Mouse (Mus musculus) lung, embryonic 15.5 days (tissue): ENCODE data around the gene Bmyc. TPM values are rescaled to one million over a fixed set of nuclear protein-coding genes. Genes with fewer than 3 reads are reported as not detected.
"Not testable (repeated sequence)": the region's sequence is repeated elsewhere in the genome, so short reads cannot be mapped to it uniquely, and the experiment has no call there.

Experiments used
- ATAC-seq: fragments of 200-750 bp; cut with Nextera tagmentation; 2 replicates; pipeline ENCODE4 v1.8.0; 2017; ENCODE audit warnings: moderate number of reproducible peaks, borderline replicate concordance; ENCODE audit not compliant: low FRiP score, low TSS enrichment; ENCODE audit errors: extremely low read depth
- H3K27ac ChIP-seq: fragments of 300-500 bp; sonication (generic); 2 replicates; pipeline ENCODE4 v1.5.1; 2015; ENCODE audit warnings: moderate library complexity, mild to moderate bottlenecking, inconsistent platforms
- H3K27me3 ChIP-seq: fragments of 300-500 bp; sonication (generic); 2 replicates; pipeline ENCODE4 v1.6.1; 2015; ENCODE audit warnings: inconsistent platforms
- H3K36me3 ChIP-seq: fragments of 300-500 bp; sonication (generic); 2 replicates; pipeline ENCODE4 v1.6.1; 2015; ENCODE audit warnings: inconsistent platforms
- H3K4me1 ChIP-seq: fragments of 300-500 bp; sonication (generic); 2 replicates; pipeline ENCODE4 v1.6.1; 2015; ENCODE audit warnings: inconsistent platforms
- H3K4me2 ChIP-seq: fragments of 300-500 bp; sonication (generic); 2 replicates; pipeline ENCODE4 v1.6.1; 2015; ENCODE audit warnings: inconsistent platforms, mild to moderate bottlenecking, moderate library complexity
- H3K4me3 ChIP-seq: fragments of 300-500 bp; sonication (generic); 2 replicates; pipeline ENCODE4 v1.5.1; 2015; ENCODE audit warnings: mild to moderate bottlenecking, inconsistent platforms
- H3K9ac ChIP-seq: fragments of 300-500 bp; sonication (generic); 2 replicates; pipeline ENCODE4 v1.6.1; 2015; ENCODE audit warnings: inconsistent platforms
- H3K9me3 ChIP-seq: fragments of 300-500 bp; sonication (generic); 2 replicates; pipeline ENCODE4 v1.6.1; 2016; ENCODE audit warnings: inconsistent platforms
- WGBS: fragments of 180-500 bp; shearing (Covaris S2); methylation state at CpG from one replicate; pipeline ENCODE4 v1.1.7; 2015; 5-methylcytosine and 5-hydroxymethylcytosine counted together
- polyA plus RNA-seq: library from polyadenylated mRNA; unstranded; fragments of >200 nt; fragmentation: Nextera tagmentation; extraction: Ambion mirVana; gene quantifications from 2 replicates; pipeline ENCODE4 v1.2.1, GENCODE M21; 2015

Gene Bmyc
- polyA plus RNA-seq, 1 experiment from 2014 or later: 64.4 TPM

DNA sequence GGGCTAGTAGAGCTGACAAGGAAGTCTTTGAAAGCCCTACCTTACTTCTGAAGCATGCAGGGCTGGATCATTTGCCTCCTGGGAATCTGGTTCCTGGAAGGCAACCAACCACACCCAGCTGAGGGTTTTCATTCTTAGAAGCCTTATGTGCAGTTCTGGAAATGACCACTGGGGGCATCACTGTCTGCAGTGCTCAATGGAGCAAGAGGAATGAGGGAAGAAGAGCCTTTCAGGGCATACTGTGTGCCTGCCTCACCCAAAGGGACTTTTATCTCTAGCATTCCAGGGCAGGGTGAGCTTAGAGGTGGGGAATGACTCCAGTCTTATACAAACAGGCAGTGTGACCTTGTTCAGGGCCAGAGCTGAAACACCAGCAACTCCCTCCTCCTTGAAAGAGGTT lies 11.9 kb upstream of the Bmyc start:
- no peaks in the 10 kb centered on the region for H3K9me3 ChIP-seq
- no peaks in the 10 kb centered on the region for H3K36me3 ChIP-seq
- ATAC-seq: no peak

DNA sequence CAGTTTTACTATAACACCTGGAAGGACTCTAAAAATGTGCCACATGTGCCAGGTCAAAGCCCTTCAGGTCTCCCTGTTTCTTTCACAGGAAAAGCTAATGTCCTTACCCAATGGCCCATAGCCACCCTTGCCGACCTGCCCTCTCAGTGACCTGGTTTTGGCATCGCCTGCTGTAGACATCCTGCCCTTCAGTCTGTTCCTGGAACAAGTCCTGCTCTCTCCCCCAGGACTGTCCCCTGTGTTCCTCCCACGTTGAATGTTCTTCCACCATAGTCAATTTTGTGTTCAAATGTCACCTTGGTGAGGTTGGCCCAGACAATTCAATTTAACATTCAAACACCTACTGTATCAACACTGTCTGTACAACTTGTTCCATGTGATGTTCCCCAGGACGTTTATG lies 9.6 kb upstream of the Bmyc start:
- H3K27me3 ChIP-seq: no peaks in the 10 kb centered on the region
- H3K9ac ChIP-seq: no peak overlapping the region
- H3K4me2 ChIP-seq: no peak overlapping the region
- no peak for ATAC-seq
- WGBS: 46% methylated on average over 4 of the region's 4 CpGs
- H3K36me3 ChIP-seq: no peaks in the 10 kb centered on the region
- no peak overlapping the region for H3K27ac ChIP-seq
- no peaks in the 10 kb centered on the region for H3K9me3 ChIP-seq
- H3K4me1 ChIP-seq: no peaks in the 10 kb centered on the region
- H3K4me3 ChIP-seq: no peak overlapping the region

More for the DNA sequence above, 11.9 kb upstream of the Bmyc start:
- Histone ChIP-seq H3K27ac (no peak overlapping the region), H3K4me1 (no peaks in the 10 kb centered on the region), H3K4me3 (no peak overlapping the region), H3K27me3 (no peaks in the 10 kb centered on the region), H3K9ac (no peak overlapping the region), H3K4me2 (no peak overlapping the region)

DNA sequence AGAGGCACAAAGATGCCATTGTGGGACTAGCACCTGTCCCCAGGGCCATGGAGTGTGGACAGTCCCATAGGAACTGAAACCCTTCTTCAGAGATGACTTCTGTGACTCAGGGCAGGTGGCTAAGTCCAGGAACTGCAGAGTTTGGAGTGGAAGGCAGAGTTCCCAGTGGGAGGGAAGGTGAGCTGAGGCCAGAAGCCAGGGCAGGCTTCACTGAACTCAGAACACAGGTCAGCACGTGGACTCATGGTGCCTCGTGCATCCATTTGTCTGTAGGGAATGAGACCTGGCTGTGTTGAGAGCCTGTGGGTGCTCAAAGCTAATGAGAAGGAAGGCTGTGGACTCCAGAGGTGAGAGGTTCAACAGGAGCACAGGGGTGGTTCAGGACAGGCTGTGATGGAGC lies 7.8 kb upstream of the Bmyc start:
- Histone ChIP-seq H3K27ac (no peak overlapping the region), H3K36me3 (no peaks in the 10 kb centered on the region), H3K4me3 (no peak overlapping the region), H3K27me3 (no peaks in the 10 kb centered on the region), H3K9me3 (no peaks in the 10 kb centered on the region), H3K4me2 (no peak overlapping the region), H3K9ac (no peak overlapping the region), H3K4me1 (no peaks in the 10 kb centered on the region)
- ATAC-seq: no peak
- WGBS: 92% methylated on average over 2 of the region's 2 CpGs

DNA sequence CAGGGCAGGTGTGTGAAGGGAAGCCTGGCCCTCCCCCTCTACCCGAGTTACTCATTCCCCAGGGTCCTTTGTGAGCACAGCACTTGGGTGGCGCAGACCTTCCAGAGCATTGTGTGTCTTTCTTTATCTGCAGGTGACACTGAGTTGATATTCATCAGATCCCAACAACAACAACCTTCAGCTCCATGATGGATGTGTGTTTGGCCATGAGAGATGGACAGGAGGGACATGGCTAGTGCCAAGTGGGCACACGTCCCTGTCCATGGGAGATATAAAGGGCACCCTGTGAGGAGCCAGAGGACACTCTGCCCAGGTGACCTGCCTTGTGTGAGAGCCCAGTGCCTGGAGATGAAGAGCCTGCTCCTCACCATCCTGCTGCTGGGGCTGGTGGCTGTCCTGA lies 6.8 kb upstream of the Bmyc start, which contains the start of gene Obp2a:
Obp2a (plus strand) TSS at position 301 of the 400 bp plus-strand sequence.
- H3K9ac ChIP-seq: not testable (repeated sequence)
- WGBS: 70% methylated on average over 3 of the region's 3 CpGs

DNA sequence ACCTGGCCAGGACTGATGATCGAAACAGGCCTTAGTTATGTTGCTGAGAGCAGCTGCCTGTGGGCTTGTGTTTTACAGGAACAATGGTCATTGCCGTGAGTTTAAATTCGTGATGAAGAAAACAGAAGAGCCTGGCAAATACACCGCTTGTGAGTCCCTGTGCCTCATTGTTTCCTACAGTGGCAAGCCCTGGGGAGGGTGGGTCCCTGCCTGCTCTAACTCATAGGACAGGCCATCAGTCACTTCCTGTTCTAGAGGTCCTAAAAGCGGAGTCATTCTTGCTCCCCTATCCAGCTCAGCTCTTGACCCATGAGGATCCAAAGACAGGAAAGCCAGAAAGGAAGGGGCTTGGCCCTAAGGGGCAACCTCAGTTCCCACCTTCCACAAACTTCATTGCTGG lies 5.5 kb upstream of the Bmyc start:
- WGBS: 77% methylated on average over 5 of the region's 5 CpGs
- no peak overlapping the region for H3K9ac ChIP-seq

More for the DNA sequence above, 6.8 kb upstream of the Bmyc start, which contains the start of gene Obp2a:
- not testable (repeated sequence) for ATAC-seq, H3K4me3 ChIP-seq, H3K36me3 ChIP-seq, H3K9me3 ChIP-seq, H3K27me3 ChIP-seq, H3K4me2 ChIP-seq, H3K4me1 ChIP-seq, H3K27ac ChIP-seq

DNA sequence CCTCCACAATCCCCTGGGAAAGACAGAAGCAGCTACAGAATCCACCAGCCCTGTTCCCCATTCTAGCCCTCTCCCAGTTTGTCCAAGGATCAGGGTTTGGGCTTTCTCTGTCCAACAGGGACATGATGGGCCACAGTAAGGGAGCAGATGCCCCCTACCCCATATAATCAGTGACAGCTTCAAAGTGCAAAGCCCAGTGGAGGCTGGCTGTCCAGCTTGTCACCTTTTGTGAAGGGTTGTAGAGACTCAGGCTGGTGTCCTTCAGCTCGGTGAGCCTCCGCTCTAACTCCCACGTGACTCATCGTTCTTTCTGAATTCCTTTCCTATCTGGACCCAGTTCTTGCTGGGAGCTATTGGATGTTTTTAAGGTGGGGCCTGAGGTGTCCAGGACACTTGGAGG lies 2.8 kb upstream of the Bmyc start:
- no peaks in the 10 kb centered on the region for H3K36me3 ChIP-seq
- H3K4me1 ChIP-seq: peaks cover 6% of the 10 kb centered on the region; the same call in 1 of the 2 replicates
- H3K9me3 ChIP-seq: no peaks in the 10 kb centered on the region
- 65% methylated on average over 4 of the region's 4 CpGs for WGBS
- H3K4me3 ChIP-seq: no peak overlapping the region
- no peak overlapping the region for H3K27ac ChIP-seq
- no peak overlapping the region for H3K9ac ChIP-seq
- ATAC-seq: no peak
- no peaks in the 10 kb centered on the region for H3K27me3 ChIP-seq
- no peak overlapping the region for H3K4me2 ChIP-seq

More for the DNA sequence above, 5.5 kb upstream of the Bmyc start:
- no peaks in the 10 kb centered on the region for H3K4me1 ChIP-seq
- H3K4me3 ChIP-seq: no peak overlapping the region
- no peak overlapping the region for H3K4me2 ChIP-seq
- H3K27ac ChIP-seq: no peak overlapping the region
- ATAC-seq: no peak
- no peaks in the 10 kb centered on the region for H3K27me3 ChIP-seq
- H3K9me3 ChIP-seq: no peaks in the 10 kb centered on the region
- no peaks in the 10 kb centered on the region for H3K36me3 ChIP-seq

DNA sequence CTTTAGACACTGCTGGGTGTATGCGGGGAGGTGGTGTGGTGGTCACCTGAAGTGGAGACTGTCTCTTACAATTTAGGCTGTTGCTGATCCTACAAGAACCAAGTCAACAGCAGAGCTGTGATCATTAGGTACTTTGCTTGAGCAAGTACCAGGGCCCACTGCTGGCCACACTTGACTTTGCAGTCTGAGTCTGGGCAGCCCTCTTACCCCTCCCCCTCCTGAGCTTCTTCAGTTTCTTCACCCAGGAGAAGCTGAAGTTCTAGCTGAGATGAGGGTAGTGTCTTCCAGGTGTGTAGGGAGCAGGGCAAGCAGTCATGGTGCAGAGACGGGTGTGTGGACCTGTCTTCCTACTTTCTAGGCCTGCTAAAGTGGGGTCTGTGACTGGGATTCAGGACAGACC lies 1.6 kb downstream of the Bmyc start:
- Histone ChIP-seq H3K27me3 (no peaks in the 10 kb centered on the region), H3K27ac (no peak overlapping the region), H3K36me3 (no peaks in the 10 kb centered on the region), H3K4me3 (no peak overlapping the region), H3K4me2 (peak overlapping the region; percentile 20), H3K9me3 (no peaks in the 10 kb centered on the region), H3K9ac (no peak overlapping the region), H3K4me1 (peaks cover 6% of the 10 kb centered on the region; the same call in 1 of the 2 replicates)
- WGBS: 58% methylated on average over 2 of the region's 2 CpGs
- no peak for ATAC-seq

DNA sequence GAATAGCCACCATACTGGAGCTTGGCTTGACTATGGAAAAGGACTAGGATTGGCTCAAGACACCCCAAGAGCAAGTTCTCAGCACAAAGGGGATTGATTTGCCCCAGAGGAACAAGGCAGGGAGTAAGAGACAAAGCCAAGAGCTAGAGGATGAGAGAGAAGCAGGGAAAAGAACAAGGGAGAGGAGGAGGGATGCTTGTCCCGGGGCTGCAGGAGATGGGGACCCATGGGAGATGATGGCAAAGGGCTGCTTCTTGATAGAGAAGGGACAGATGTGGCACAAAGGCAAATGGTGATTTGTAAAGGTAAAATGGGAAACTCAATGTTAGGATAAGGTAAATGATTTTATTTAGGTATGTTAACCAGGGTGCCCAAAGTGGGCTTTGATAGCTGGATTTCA lies 2.5 kb downstream of the Bmyc start:
- H3K4me1 ChIP-seq, H3K36me3 ChIP-seq, H3K27me3 ChIP-seq, H3K4me3 ChIP-seq, ATAC-seq, H3K9me3 ChIP-seq, H3K4me2 ChIP-seq, H3K27ac ChIP-seq, H3K9ac ChIP-seq: not testable (repeated sequence)
- WGBS: 97% methylated on average over 1 of the region's 1 CpGs

DNA sequence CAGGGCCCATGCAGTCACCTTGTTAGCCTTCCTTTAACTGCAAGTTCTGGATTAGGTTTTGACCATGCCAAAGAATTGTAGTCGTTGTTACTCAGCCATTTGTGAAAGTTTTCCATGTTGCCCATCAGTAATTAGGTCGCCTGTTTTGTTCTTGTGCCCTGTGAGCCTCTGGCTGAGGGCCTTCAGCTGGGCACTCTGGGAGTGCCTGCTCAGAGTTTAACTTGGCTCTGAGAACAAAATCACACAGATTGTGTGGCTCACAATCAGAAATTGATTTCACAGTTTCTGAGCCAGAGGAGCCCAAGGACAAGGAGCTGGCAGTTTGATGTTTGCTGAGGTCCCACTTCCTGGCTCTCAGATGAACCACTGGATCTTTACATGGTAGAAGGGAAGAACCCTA lies 3.3 kb downstream of the Bmyc start:
- not testable (repeated sequence) for H3K27me3 ChIP-seq, H3K36me3 ChIP-seq, H3K9me3 ChIP-seq, ATAC-seq, H3K4me2 ChIP-seq, H3K4me3 ChIP-seq, H3K9ac ChIP-seq, H3K4me1 ChIP-seq, H3K27ac ChIP-seq
- 81% methylated on average over 2 of the region's 2 CpGs for WGBS

DNA sequence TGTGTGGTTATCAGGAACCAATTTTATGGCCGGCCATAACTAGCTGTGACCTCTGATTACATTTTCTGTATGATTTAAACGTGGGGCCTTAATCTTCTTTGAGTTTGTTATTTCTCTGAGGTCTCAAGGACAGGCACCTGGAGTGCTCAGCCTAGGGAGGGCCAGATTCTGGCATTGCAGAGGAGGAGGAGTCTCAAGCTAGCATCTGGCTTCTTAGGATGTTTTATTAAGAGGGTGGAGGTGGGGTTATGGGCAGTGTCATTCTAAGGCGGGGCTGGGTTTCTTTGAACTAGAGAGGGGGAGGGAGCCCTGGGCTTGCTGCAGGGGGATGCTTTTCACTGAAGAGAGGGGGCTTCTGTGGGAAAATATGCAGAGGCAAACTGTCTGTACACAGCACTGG lies 5.1 kb downstream of the Bmyc start:
- WGBS: 15% methylated on average over 3 of the region's 3 CpGs
- not testable (repeated sequence) for H3K4me3 ChIP-seq, ATAC-seq, H3K9me3 ChIP-seq, H3K9ac ChIP-seq, H3K4me1 ChIP-seq, H3K27me3 ChIP-seq, H3K36me3 ChIP-seq, H3K4me2 ChIP-seq, H3K27ac ChIP-seq

DNA sequence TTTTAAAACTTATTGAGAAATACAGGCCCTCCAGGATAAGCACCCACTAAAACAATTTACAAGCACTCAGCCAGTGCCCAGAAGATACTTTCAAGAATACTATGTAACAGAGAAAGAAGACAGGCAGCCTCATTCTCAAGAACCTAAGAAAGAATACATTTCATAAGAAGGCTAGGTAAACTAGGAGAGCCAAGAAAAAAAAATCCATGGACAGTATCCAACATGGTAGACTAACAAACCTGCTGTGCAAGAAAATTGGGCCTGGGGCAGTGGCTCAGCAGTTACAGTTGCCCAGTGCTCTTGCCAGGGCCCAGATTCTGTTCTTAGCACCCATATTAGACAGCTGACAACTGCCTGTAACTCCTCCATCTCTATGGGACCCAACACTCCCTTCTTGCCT lies 10.7 kb downstream of the Bmyc start:
- H3K4me1 ChIP-seq: no peaks in the 10 kb centered on the region
- no peak overlapping the region for H3K4me3 ChIP-seq
- no peak overlapping the region for H3K9ac ChIP-seq
- H3K27me3 ChIP-seq: no peaks in the 10 kb centered on the region
- H3K9me3 ChIP-seq: no peaks in the 10 kb centered on the region
- no peaks in the 10 kb centered on the region for H3K36me3 ChIP-seq
- H3K27ac ChIP-seq: no peak overlapping the region
- no peak for ATAC-seq
- H3K4me2 ChIP-seq: no peak overlapping the region

DNA sequence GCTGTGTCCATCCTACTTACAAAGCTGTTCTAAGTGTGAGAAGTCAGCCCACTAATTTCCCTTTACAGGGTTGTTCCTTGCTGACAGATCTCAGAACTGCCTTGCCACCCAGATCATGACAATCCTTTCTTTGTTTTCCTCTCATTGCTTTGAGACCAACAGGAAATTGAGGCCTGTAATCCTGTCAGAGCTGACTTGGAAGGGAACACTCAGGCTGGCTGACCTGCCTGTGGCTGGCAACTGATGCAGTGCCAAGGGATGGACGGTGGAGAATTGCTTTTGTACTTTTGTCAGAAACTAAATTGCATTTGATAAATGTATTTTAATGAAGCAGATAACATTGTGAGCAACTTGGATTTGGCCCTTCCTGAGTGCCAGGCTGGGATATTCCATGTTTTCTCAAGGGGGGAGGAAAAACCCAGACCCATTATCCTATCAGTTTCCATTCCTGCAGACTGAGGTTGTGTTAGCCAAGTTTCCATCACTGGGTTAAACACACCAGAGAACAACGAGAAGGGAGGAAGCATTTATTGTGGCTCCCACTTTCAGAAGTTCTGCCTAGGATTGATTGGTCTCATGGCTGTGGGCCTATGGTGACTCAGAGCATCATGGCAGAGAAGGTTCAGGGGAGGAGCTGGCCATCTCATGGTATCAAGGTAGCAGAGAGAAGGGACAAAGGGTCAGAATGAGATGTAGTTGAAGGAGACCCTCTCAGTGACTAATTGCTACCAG lies 26.8 kb downstream of the Bmyc start:
- Histone ChIP-seq H3K4me1 (no peaks in the 10 kb centered on the region), H3K36me3 (no peaks in the 10 kb centered on the region), H3K27ac (no peak overlapping the region), H3K4me3 (no peak overlapping the region), H3K4me2 (no peak overlapping the region), H3K27me3 (no peaks in the 10 kb centered on the region), H3K9ac (no peak overlapping the region), H3K9me3 (no peaks in the 10 kb centered on the region)
- WGBS: 40% methylated on average over 2 of the region's 2 CpGs
- ATAC-seq: no peak

DNA sequence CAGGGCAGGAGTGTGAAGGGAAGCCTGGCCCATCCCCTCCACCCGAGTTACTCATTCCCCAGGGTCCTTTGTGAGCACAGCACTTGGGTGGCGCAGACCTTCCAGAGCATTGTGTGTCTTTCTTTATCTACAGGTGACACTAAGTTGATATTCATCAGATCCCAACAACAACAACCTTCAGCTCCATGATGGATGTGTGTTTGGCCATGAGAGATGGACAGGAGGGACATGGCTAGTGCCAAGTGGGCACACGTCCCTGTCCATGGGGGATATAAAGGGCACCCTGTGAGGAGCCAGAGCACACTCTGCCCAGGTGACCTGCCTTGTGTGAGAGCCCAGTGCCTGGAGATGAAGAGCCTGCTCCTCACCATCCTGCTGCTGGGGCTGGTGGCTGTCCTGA lies 30.2 kb downstream of the Bmyc start, which contains the start of gene Obp2b:
Obp2b (plus strand) TSS at position 301 of the 400 bp plus-strand sequence.
- H3K9ac ChIP-seq, H3K4me1 ChIP-seq, ATAC-seq, H3K4me3 ChIP-seq, H3K9me3 ChIP-seq, H3K27ac ChIP-seq, H3K4me2 ChIP-seq, H3K36me3 ChIP-seq, H3K27me3 ChIP-seq: not testable (repeated sequence)
- WGBS: 76% methylated on average over 3 of the region's 3 CpGs
